Mouse (Mus musculus) cerebellum, adult 9-10 months (tissue): ENCODE measurements around the gene Hist1h4n.
A peak's percentile ranks its signal among the peaks of the same experiment; 100 is the strongest.
"Not testable (repeated sequence)": the region's sequence is repeated elsewhere in the genome, so short reads cannot be mapped to it uniquely, and the experiment has no call there.

Source experiments
- DNase-seq: peaks from one replicate; pipeline ENCODE4 v3.0.0; 2022

Hist1h4n gene

GRCm38 (mm10) chr13:21831418-21832394 lies at the start of gene Hist1h4n:
Gene Hist1h4n (minus strand): TSS chr13:21832196.
- peak; percentile 47 for DNase-seq

- no peak for DNase-seq
Measured at GRCm38 (mm10) chr13:21880735-21881134, 48.7 kb upstream of the Hist1h4n start.

GRCm38 (mm10) chr13:21865503-21865902 lies 33.5 kb upstream of the Hist1h4n start:
- not testable (repeated sequence) for DNase-seq

GRCm38 (mm10) chr13:21861608-21862007 lies 29.6 kb upstream of the Hist1h4n start:
- DNase-seq, result no peak

- peak; percentile 89 for DNase-seq
Measured at GRCm38 (mm10) chr13:21855698-21856162, 23.7 kb upstream of the Hist1h4n start.

GRCm38 (mm10) chr13:21855146-21855545 lies 23.1 kb upstream of the Hist1h4n start:
- peak; percentile 93 for DNase-seq

GRCm38 (mm10) chr13:21852215-21852945 lies 20.4 kb upstream of the Hist1h4n start:
- no peak for DNase-seq

- not testable (repeated sequence) for DNase-seq
Measured at GRCm38 (mm10) chr13:21850696-21851095, 18.7 kb upstream of the Hist1h4n start.

- no peak for DNase-seq
Measured at GRCm38 (mm10) chr13:21847883-21848282, 15.9 kb upstream of the Hist1h4n start.

- DNase-seq, result not testable (repeated sequence)
Measured at GRCm38 (mm10) chr13:21846356-21846755, 14.4 kb upstream of the Hist1h4n start.

- DNase-seq, result not testable (repeated sequence)
Measured at GRCm38 (mm10) chr13:21840508-21840907, 8.5 kb upstream of the Hist1h4n start.

- DNase-seq, result not testable (repeated sequence)
Measured at GRCm38 (mm10) chr13:21833461-21833860, 1.5 kb upstream of the Hist1h4n start, which contains the start of the genes Hist1h2ap and Hist1h2br. Gene Hist1h2ap (minus strand): TSS chr13:21833507. Gene Hist1h2br (plus strand): TSS chr13:21833743.

- no peak for DNase-seq
Measured at GRCm38 (mm10) chr13:21830344-21830743, 1.7 kb downstream of the Hist1h4n start.

- no peak for DNase-seq
Measured at GRCm38 (mm10) chr13:21828511-21828910, 3.5 kb downstream of the Hist1h4n start.

GRCm38 (mm10) chr13:21820082-21820890 lies 11.7 kb downstream of the Hist1h4n start:
- DNase-seq, result not testable (repeated sequence)

- DNase-seq, result not testable (repeated sequence)
Measured at GRCm38 (mm10) chr13:21812092-21812491, 19.9 kb downstream of the Hist1h4n start.

GRCm38 (mm10) chr13:21811539-21811938 lies 20.5 kb downstream of the Hist1h4n start, which contains the start of gene Hist1h4m:
Gene Hist1h4m (plus strand): TSS chr13:21811746.
- peak; percentile 38 for DNase-seq

- not testable (repeated sequence) for DNase-seq
Measured at GRCm38 (mm10) chr13:21811074-21811473, 20.9 kb downstream of the Hist1h4n start.

GRCm38 (mm10) chr13:21810073-21810472 lies 21.9 kb downstream of the Hist1h4n start, which contains the start of the genes Hist1h2bq and Hist1h2ao:
Gene Hist1h2bq (minus strand): TSS chr13:21810197.
Gene Hist1h2ao (plus strand): TSS chr13:21810465.
- not testable (repeated sequence) for DNase-seq

- not testable (repeated sequence) for DNase-seq
Measured at GRCm38 (mm10) chr13:21803058-21803457, 28.9 kb downstream of the Hist1h4n start.

- not testable (repeated sequence) for DNase-seq
Measured at GRCm38 (mm10) chr13:21797163-21797562, 34.8 kb downstream of the Hist1h4n start.

- DNase-seq, result no peak
Measured at GRCm38 (mm10) chr13:21795584-21795983, 36.4 kb downstream of the Hist1h4n start.
